Mouse (Mus musculus) G1E (cell line): ENCODE measurements at regions not wholly inside any gene's neighbourhood (a gene's known extent, or its start where the extent isn't known, plus 50 kb on each side); places are given as distances from the start of the nearest gene placed in this dataset.
"Not testable (repeated sequence)": the region's sequence is repeated elsewhere in the genome, so short reads cannot be mapped to it uniquely, and the experiment has no call there.

Experiments used
- ATAC-seq: 2 replicates; pipeline ENCODE4 v1.8.0; 2016; ENCODE audit warnings: mild to moderate bottlenecking; ENCODE audit not compliant: insufficient number of reproducible peaks, poor library complexity, low FRiP score, severe bottlenecking; ENCODE audit errors: extremely low read depth
- DNase-seq: peaks from one replicate; pipeline ENCODE4 v3.0.0; 2012; ENCODE audit warnings: low spot score
- H3K27me3 ChIP-seq: 2 replicates; pipeline ENCODE4 v1.6.1; 2012; ENCODE audit warnings: mild to moderate bottlenecking, low read length, inconsistent platforms; ENCODE audit not compliant: insufficient read depth
- H3K36me3 ChIP-seq: replicated peaks from 2 replicates; pipeline ENCODE3; 2012; ENCODE audit warnings: mild to moderate bottlenecking, inconsistent platforms
- H3K4me1 ChIP-seq: 2 replicates; pipeline ENCODE4 v1.6.1; 2012; ENCODE audit warnings: low read depth, low read length, inconsistent platforms, mixed read lengths; ENCODE audit not compliant: insufficient read depth
- H3K4me3 ChIP-seq: 2 replicates; pipeline ENCODE4 v1.5.1; 2012; ENCODE audit warnings: low read depth, mild to moderate bottlenecking, inconsistent platforms, low read length, moderate library complexity, mixed read lengths
- H3K9me3 ChIP-seq: replicated peaks from 2 replicates; pipeline ENCODE4 v1.6.1; 2012; ENCODE audit warnings: inconsistent platforms
- CTCF ChIP-seq: IDR thresholded peaks from 2 replicates; pipeline ENCODE4 v1.5.1; 2012; ENCODE audit warnings: low read depth, low read length, inconsistent platforms, mixed read lengths
- GATA1 ChIP-seq: IDR thresholded peaks from 2 replicates; pipeline ENCODE4 v1.6.1; 2012; ENCODE audit warnings: borderline replicate concordance, low read length, inconsistent platforms, mixed read lengths
- GATA2 ChIP-seq: IDR thresholded peaks from 2 replicates; pipeline ENCODE4 v1.6.1; 2012; ENCODE audit warnings: low read depth, low read length, inconsistent platforms, borderline replicate concordance
- POLR2AphosphoS5 ChIP-seq: IDR thresholded peaks from 2 replicates; pipeline ENCODE4 v1.6.1; 2012; ENCODE audit warnings: low read depth, low read length, inconsistent platforms; ENCODE audit not compliant: insufficient replicate concordance
- TAL1 ChIP-seq: conservative IDR thresholded peaks from 2 replicates; pipeline ENCODE4 v1.6.1; 2012; ENCODE audit warnings: low read depth, low read length, inconsistent platforms, mixed read lengths

GRCm38 (mm10) chr17:79977154-79977571, 81.2 kb upstream of the Atl2 start:
- Histone ChIP-seq H3K27me3 (no peaks in the 10 kb centered on the region), H3K9me3 (no peaks in the 10 kb centered on the region), H3K4me1 (peaks cover 89% of the 10 kb centered on the region), H3K4me3 (no peak overlapping the region), H3K36me3 (no peaks in the 10 kb centered on the region)
- DNase-seq: no peak
- no peak; the same call in 1 of the 2 replicates for ATAC-seq
- TF ChIP-seq GATA2: no peak
- no peak for TF ChIP-seq CTCF
- TF ChIP-seq GATA1: no peak
- TF ChIP-seq TAL1: no peak
- TF ChIP-seq POLR2AphosphoS5: no peak

GRCm38 (mm10) chr17:79976518-79977100, 80.7 kb upstream of the Atl2 start:
- TF ChIP-seq TAL1 (no peak), POLR2AphosphoS5 (no peak), GATA1 (no peak), CTCF (no peak), GATA2 (no peak)
- Histone ChIP-seq H3K9me3 (no peaks in the 10 kb centered on the region), H3K4me1 (peaks cover 88% of the 10 kb centered on the region), H3K4me3 (no peak overlapping the region), H3K36me3 (no peaks in the 10 kb centered on the region), H3K27me3 (no peaks in the 10 kb centered on the region)
- DNase-seq (no peak), ATAC-seq (no peak)

- no peak overlapping the region for H3K4me3 ChIP-seq
- H3K27me3 ChIP-seq: no peaks in the 10 kb centered on the region
- no peaks in the 10 kb centered on the region for H3K36me3 ChIP-seq
- TF ChIP-seq TAL1 (no peak), POLR2AphosphoS5 (no peak), GATA1 (no peak)
- H3K9me3 ChIP-seq: no peaks in the 10 kb centered on the region
- peaks cover 83% of the 10 kb centered on the region for H3K4me1 ChIP-seq
- DNase-seq: no peak
- ATAC-seq: no peak
These were observed 80.1 kb upstream of the Atl2 start for GRCm38 (mm10) chr17:79975997-79976443.

GRCm38 (mm10) chr17:79975150-79975757, 79.3 kb upstream of the Atl2 start:
- DNase-seq, H3K27me3 ChIP-seq, H3K36me3 ChIP-seq, ATAC-seq, H3K9me3 ChIP-seq: not testable (repeated sequence)
- Histone ChIP-seq H3K4me1 (peaks cover 78% of the 10 kb centered on the region), H3K4me3 (peak overlapping the region; percentile 16; the same call in 1 of the 2 replicates)

- TF ChIP-seq CTCF (no peak), GATA1 (no peak)
- DNase-seq (no peak), ATAC-seq (no peak)
- Histone ChIP-seq H3K4me1 (peaks cover 74% of the 10 kb centered on the region), H3K4me3 (no peak overlapping the region), H3K27me3 (0 out of 2 replicates have a peak, but pooled peaks cover 2% of the 10 kb centered on the region), H3K36me3 (no peaks in the 10 kb centered on the region), H3K9me3 (no peaks in the 10 kb centered on the region)
These were observed 75.9 kb upstream of the Atl2 start for GRCm38 (mm10) chr17:79971721-79972336.

GRCm38 (mm10) chr17:79969500-79969972, 73.6 kb upstream of the Atl2 start:
- H3K27me3 ChIP-seq: peaks cover 8% of the 10 kb centered on the region
- TF ChIP-seq CTCF (no peak), GATA1 (no peak)
- no peak for DNase-seq
- H3K9me3 ChIP-seq: no peaks in the 10 kb centered on the region
- peaks cover 60% of the 10 kb centered on the region for H3K4me1 ChIP-seq
- H3K36me3 ChIP-seq: no peaks in the 10 kb centered on the region
- no peak for ATAC-seq
- no peak overlapping the region; the same call in 1 of the 2 replicates for H3K4me3 ChIP-seq

- DNase-seq: no peak
These were observed 72.9 kb upstream of the Atl2 start for GRCm38 (mm10) chr17:79968819-79969218.

More at GRCm38 (mm10) chr17:79968819-79969218, 72.9 kb upstream of the Atl2 start:
- peak; percentile 79 for ATAC-seq
- Histone ChIP-seq H3K4me3 (peak overlapping the region; percentile 47; the same call in 1 of the 2 replicates), H3K36me3 (no peaks in the 10 kb centered on the region), H3K9me3 (no peaks in the 10 kb centered on the region), H3K4me1 (peaks cover 57% of the 10 kb centered on the region), H3K27me3 (peaks cover 8% of the 10 kb centered on the region)
- TF ChIP-seq TAL1: 0 out of 2 replicates have a peak, but pooled peaks have one; percentile 16
- TF ChIP-seq GATA1: no peak
- no peak for TF ChIP-seq POLR2AphosphoS5
- TF ChIP-seq GATA2: no peak
